Mouse (Mus musculus) midbrain, embryonic 12.5 days (tissue): ENCODE measurements around the gene Sf3a3. TPM values are rescaled to one million over a fixed set of nuclear protein-coding genes. Genes with fewer than 3 reads are reported as not detected.
"Not testable (repeated sequence)": the region's sequence is repeated elsewhere in the genome, so short reads cannot be mapped to it uniquely, and the experiment has no call there.

Source experiments
- ATAC-seq: fragments of 200-750 bp; cut with Nextera tagmentation; 2 replicates; pipeline ENCODE4 v1.8.0; 2017; ENCODE audit warnings: low read depth, moderate TSS enrichment, moderate library complexity; ENCODE audit not compliant: low FRiP score
- H3K27ac ChIP-seq: fragments of 300-500 bp; sonication (generic); replicated peaks from 2 replicates; pipeline ENCODE4 v1.5.1; 2016; ENCODE audit warnings: mild to moderate bottlenecking
- H3K27me3 ChIP-seq: fragments of 300-500 bp; sonication (generic); 2 replicates; pipeline ENCODE4 v1.6.1; 2016; ENCODE audit warnings: mild to moderate bottlenecking
- H3K36me3 ChIP-seq: fragments of 300-500 bp; sonication (generic); 2 replicates; pipeline ENCODE4 v1.6.1; 2016
- H3K4me1 ChIP-seq: fragments of 300-500 bp; sonication (generic); 2 replicates; pipeline ENCODE4 v1.6.1; 2016
- H3K4me2 ChIP-seq: fragments of 300-500 bp; sonication (generic); replicated peaks from 2 replicates; pipeline ENCODE4 v1.6.1; 2016; ENCODE audit warnings: mild to moderate bottlenecking, moderate library complexity
- H3K4me3 ChIP-seq: fragments of 300-500 bp; sonication (generic); 2 replicates; pipeline ENCODE4 v1.5.1; 2016; ENCODE audit warnings: mild to moderate bottlenecking
- H3K9ac ChIP-seq: fragments of 300-500 bp; sonication (generic); replicated peaks from 2 replicates; pipeline ENCODE4 v1.6.1; 2016; ENCODE audit warnings: mild to moderate bottlenecking, moderate library complexity
- H3K9me3 ChIP-seq: fragments of 300-500 bp; sonication (generic); 2 replicates; pipeline ENCODE4 v1.6.1; 2016; ENCODE audit warnings: mild to moderate bottlenecking
- WGBS: fragments of 180-500 bp; shearing (Covaris S2); methylation state at CpG from one replicate; pipeline ENCODE4 v1.1.7; 2016; 5-methylcytosine and 5-hydroxymethylcytosine counted together
- polyA plus RNA-seq: library from polyadenylated mRNA; unstranded; fragments of >200 nt; fragmentation: Nextera tagmentation; extraction: Ambion mirVana; gene quantifications from 2 replicates; pipeline ENCODE4 v1.2.1, GENCODE M21; 2016

Sf3a3 gene
- polyA plus RNA-seq, 1 experiment from 2014 or later, result 195 TPM

GRCm38 (mm10) chr4:124710776-124711291, 3.7 kb upstream of the Sf3a3 start:
- Histone ChIP-seq H3K27me3 (peaks cover 34% of the 10 kb centered on the region), H3K9me3 (no peaks in the 10 kb centered on the region), H3K27ac (no peak overlapping the region), H3K36me3 (peaks cover 2% of the 10 kb centered on the region), H3K4me2 (no peak overlapping the region), H3K4me3 (no peak overlapping the region), H3K4me1 (peaks cover 30% of the 10 kb centered on the region), H3K9ac (no peak overlapping the region)
- 10% methylated on average over 5 of the region's 5 CpGs for WGBS
- no peak for ATAC-seq

- H3K4me2 ChIP-seq, result no peak overlapping the region
- H3K9me3 ChIP-seq, result no peaks in the 10 kb centered on the region
- H3K36me3 ChIP-seq, result peaks cover 14% of the 10 kb centered on the region
- ATAC-seq, result no peak
- no peak overlapping the region for H3K4me3 ChIP-seq
- H3K27me3 ChIP-seq, result peaks cover 26% of the 10 kb centered on the region
- H3K4me1 ChIP-seq, result peaks cover 35% of the 10 kb centered on the region
- no peak overlapping the region for H3K27ac ChIP-seq
- no peak overlapping the region for H3K9ac ChIP-seq
- 86% methylated on average over 6 of the region's 6 CpGs for WGBS
Measured at GRCm38 (mm10) chr4:124712618-124713017, 2.0 kb upstream of the Sf3a3 start.

GRCm38 (mm10) chr4:124713850-124714249, 726 bp upstream of the Sf3a3 start:
- WGBS, result 78% methylated on average over 5 of the region's 5 CpGs
- H3K27ac ChIP-seq, H3K4me3 ChIP-seq, H3K9ac ChIP-seq, H3K4me2 ChIP-seq, ATAC-seq, H3K9me3 ChIP-seq: not testable (repeated sequence)
- H3K4me1 ChIP-seq, result peaks cover 29% of the 10 kb centered on the region
- peaks cover 19% of the 10 kb centered on the region for H3K27me3 ChIP-seq
- peaks cover 26% of the 10 kb centered on the region for H3K36me3 ChIP-seq

GRCm38 (mm10) chr4:124719101-124719500, 4.5 kb downstream of the Sf3a3 start:
- H3K4me3 ChIP-seq, result no peak overlapping the region
- H3K9me3 ChIP-seq, result no peaks in the 10 kb centered on the region
- H3K27me3 ChIP-seq, result no peaks in the 10 kb centered on the region
- no peak overlapping the region for H3K4me2 ChIP-seq
- no peak for ATAC-seq
- H3K4me1 ChIP-seq, result peaks cover 15% of the 10 kb centered on the region
- peaks cover 76% of the 10 kb centered on the region for H3K36me3 ChIP-seq
- no peak overlapping the region for H3K27ac ChIP-seq
- H3K9ac ChIP-seq, result no peak overlapping the region
- WGBS, result 94% methylated on average over 4 of the region's 4 CpGs

GRCm38 (mm10) chr4:124726121-124726520, 11.5 kb downstream of the Sf3a3 start:
- no peak for ATAC-seq
- Histone ChIP-seq H3K9ac (no peak overlapping the region), H3K4me3 (no peak overlapping the region), H3K27me3 (no peaks in the 10 kb centered on the region), H3K4me1 (no peaks in the 10 kb centered on the region), H3K9me3 (no peaks in the 10 kb centered on the region), H3K4me2 (no peak overlapping the region), H3K27ac (no peak overlapping the region), H3K36me3 (peaks cover 97% of the 10 kb centered on the region)
- 88% methylated on average over 6 of the region's 6 CpGs for WGBS

GRCm38 (mm10) chr4:124736952-124737351, 22.4 kb downstream of the Sf3a3 start:
- WGBS, result 57% methylated on average over 2 of the region's 2 CpGs
- Histone ChIP-seq H3K36me3 (peaks cover 19% of the 10 kb centered on the region), H3K9me3 (no peaks in the 10 kb centered on the region), H3K4me1 (peaks cover under 1% of the 10 kb centered on the region), H3K9ac (no peak overlapping the region), H3K4me2 (no peak overlapping the region), H3K4me3 (no peak overlapping the region), H3K27ac (no peak overlapping the region; the same call in 1 of the 2 replicates), H3K27me3 (no peaks in the 10 kb centered on the region)
- no peak for ATAC-seq

- Histone ChIP-seq H3K4me2 (no peak overlapping the region), H3K36me3 (peaks cover 14% of the 10 kb centered on the region), H3K4me1 (peaks cover 6% of the 10 kb centered on the region), H3K4me3 (no peak overlapping the region), H3K9ac (no peak overlapping the region), H3K9me3 (no peaks in the 10 kb centered on the region), H3K27ac (no peak overlapping the region), H3K27me3 (no peaks in the 10 kb centered on the region)
- 71% methylated on average over 5 of the region's 5 CpGs for WGBS
- no peak for ATAC-seq
Measured at GRCm38 (mm10) chr4:124737486-124737885, 22.9 kb downstream of the Sf3a3 start.

GRCm38 (mm10) chr4:124738013-124738412, 23.4 kb downstream of the Sf3a3 start:
- peaks cover 8% of the 10 kb centered on the region for H3K4me1 ChIP-seq
- WGBS, result 55% methylated on average over 4 of the region's 4 CpGs
- H3K27ac ChIP-seq, result no peak overlapping the region
- no peak overlapping the region for H3K4me2 ChIP-seq
- H3K36me3 ChIP-seq, result peaks cover 9% of the 10 kb centered on the region
- no peaks in the 10 kb centered on the region for H3K27me3 ChIP-seq
- H3K4me3 ChIP-seq, result no peak overlapping the region
- no peak for ATAC-seq
- no peak overlapping the region for H3K9ac ChIP-seq
- H3K9me3 ChIP-seq, result no peaks in the 10 kb centered on the region

GRCm38 (mm10) chr4:124738783-124739182, 24.2 kb downstream of the Sf3a3 start:
- no peak for ATAC-seq
- Histone ChIP-seq H3K36me3 (0 out of 2 replicates have a peak, but pooled peaks cover under 1% of the 10 kb centered on the region), H3K9me3 (no peaks in the 10 kb centered on the region), H3K27me3 (no peaks in the 10 kb centered on the region), H3K4me1 (peaks cover 8% of the 10 kb centered on the region), H3K9ac (no peak overlapping the region), H3K27ac (no peak overlapping the region), H3K4me2 (no peak overlapping the region), H3K4me3 (no peak overlapping the region)
- WGBS, result 66% methylated on average over 1 of the region's 1 CpGs

GRCm38 (mm10) chr4:124741376-124742343, 27.1 kb downstream of the Sf3a3 start, which contains the start of gene Inpp5b:
Gene Inpp5b (plus strand): TSS chr4:124741850.
- ATAC-seq, result peak; percentile 92
- no peaks in the 10 kb centered on the region for H3K27me3 ChIP-seq
- H3K36me3 ChIP-seq, result peaks cover 8% of the 10 kb centered on the region; the same call in 1 of the 2 replicates
- WGBS, result 15% methylated on average over 25 of the region's 25 CpGs
- no peaks in the 10 kb centered on the region for H3K9me3 ChIP-seq
- peak within 1 kb of the TSS; percentile 55 for H3K9ac ChIP-seq
- H3K4me1 ChIP-seq, result peaks cover 8% of the 10 kb centered on the region
- H3K4me2 ChIP-seq, result peak within 1 kb of the TSS; percentile 58
- peak within 1 kb of the TSS; percentile 52 for H3K4me3 ChIP-seq
- no peak within 1 kb of the TSS for H3K27ac ChIP-seq

- Histone ChIP-seq H3K9me3 (no peaks in the 10 kb centered on the region), H3K27ac (no peak overlapping the region), H3K9ac (no peak overlapping the region), H3K27me3 (no peaks in the 10 kb centered on the region), H3K36me3 (peaks cover 8% of the 10 kb centered on the region), H3K4me2 (no peak overlapping the region), H3K4me1 (peaks cover 8% of the 10 kb centered on the region), H3K4me3 (no peak overlapping the region)
- WGBS, result 86% methylated on average over 11 of the region's 11 CpGs
- no peak for ATAC-seq
Measured at GRCm38 (mm10) chr4:124742839-124743238, 28.3 kb downstream of the Sf3a3 start.

- ATAC-seq, result no peak
- peaks cover 13% of the 10 kb centered on the region for H3K4me1 ChIP-seq
- no peaks in the 10 kb centered on the region for H3K9me3 ChIP-seq
- no peak overlapping the region for H3K4me2 ChIP-seq
- H3K27ac ChIP-seq, result no peak overlapping the region
- 79% methylated on average over 7 of the region's 7 CpGs for WGBS
- peaks cover 8% of the 10 kb centered on the region for H3K36me3 ChIP-seq
- peaks cover 14% of the 10 kb centered on the region for H3K27me3 ChIP-seq
- H3K4me3 ChIP-seq, result no peak overlapping the region
- no peak overlapping the region for H3K9ac ChIP-seq
Measured at GRCm38 (mm10) chr4:124746577-124746976, 32.0 kb downstream of the Sf3a3 start.
